Comparison of ENCODE assay signal across 27 mouse cellular contexts in the genomic region with DNA sequence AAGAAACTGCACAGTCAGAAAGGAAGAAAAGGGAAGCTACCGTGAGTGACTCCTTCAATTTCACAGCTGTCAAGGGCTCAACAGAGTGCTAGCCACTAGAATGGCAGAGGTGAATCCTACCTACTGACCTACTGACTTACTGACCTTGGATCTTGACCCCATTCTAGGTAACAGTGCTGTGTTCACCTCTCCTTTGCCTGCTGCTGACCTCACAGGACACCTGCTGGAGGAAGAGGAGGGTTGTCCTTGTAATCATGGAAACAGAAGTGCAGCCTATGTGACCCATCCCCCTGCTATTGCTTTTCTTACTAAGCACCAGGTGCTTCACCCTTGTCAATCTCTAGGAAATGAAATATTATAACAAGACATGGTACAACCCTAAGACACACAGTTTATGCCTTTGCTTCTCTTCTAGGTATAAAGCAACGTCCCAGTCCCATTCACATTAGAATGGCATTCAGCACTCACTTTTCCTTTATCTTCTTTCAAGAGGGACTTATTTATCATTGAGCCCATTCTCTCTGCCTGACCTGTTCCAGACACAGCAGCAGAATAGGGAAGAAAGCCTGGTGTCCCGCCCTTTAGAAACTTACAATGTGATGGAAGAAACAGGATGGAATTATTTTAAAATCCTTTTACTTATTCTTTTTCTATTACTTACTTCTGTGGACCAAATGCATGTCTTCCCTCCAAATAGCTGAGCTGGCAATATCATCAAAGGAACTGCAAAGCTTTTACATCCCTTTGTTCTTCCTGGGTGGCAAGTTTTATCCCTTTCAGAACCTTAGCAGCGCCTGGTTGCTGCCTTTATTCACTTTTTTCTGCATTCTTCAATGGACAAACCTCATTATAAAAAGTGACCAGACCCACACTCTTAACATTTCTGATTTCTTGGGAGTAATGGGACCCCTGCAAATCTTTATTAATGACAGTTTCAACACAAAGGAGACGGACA.
DNase-seq lines count a peak whose midpoint lies in the region; ATAC-seq and TF ChIP-seq lines count a peak whose summit lies in the region.
"Had no signal": no experiment of that assay in that cellular context is flagged by ENCODE, and none has a peak within 500 bp of the region (broad histone marks: within the 10 kb centered on the region; RNA-seq: fewer than 3 reads in every experiment).

No protein-coding gene starts in this region.

- H3K27me3 ChIP-seq in forebrain, embryonic 11.5 days (ENCODE audit: control insufficient read depth, insufficient read depth, low read length), result no peaks in the 10 kb centered on the region
- H3K27me3 ChIP-seq in forebrain, embryonic 15.5 days, result no peaks in the 10 kb centered on the region
- no peaks in the 10 kb centered on the region for H3K27me3 ChIP-seq in liver, postnatal 0 days (ENCODE audit: insufficient read depth, low read length)
- no peaks in the 10 kb centered on the region for H3K27me3 ChIP-seq in liver, embryonic 11.5 days (replicated peaks; ENCODE audit: control insufficient read depth, insufficient read depth, low read length)
- H3K27me3 ChIP-seq: heart, embryonic 13.5 days; liver, embryonic 12.5 days; megakaryocyte, embryonic 14.5 days; neural tube, embryonic 13.5 days had no signal

- H3K9ac ChIP-seq in forebrain, embryonic 11.5 days (ENCODE audit: low read length), result no peak overlapping the region
- H3K9ac ChIP-seq in forebrain, embryonic 15.5 days (replicated peaks), result no peak overlapping the region
- no peak overlapping the region for H3K9ac ChIP-seq in liver, postnatal 0 days (replicated peaks)
- no peak overlapping the region for H3K9ac ChIP-seq in liver, embryonic 11.5 days (ENCODE audit: low read depth, low read length)
- H3K9ac ChIP-seq: heart, embryonic 13.5 days; hindbrain, embryonic 14.5 days; liver, embryonic 12.5 days; neural tube, embryonic 13.5 days had no signal

- no peak overlapping the region for H3K4me3 ChIP-seq in forebrain, embryonic 11.5 days (ENCODE audit: low read depth, low read length)
- H3K4me3 ChIP-seq in forebrain, embryonic 15.5 days, result no peak overlapping the region
- no peak overlapping the region for H3K4me3 ChIP-seq in liver, postnatal 0 days (ENCODE audit: low read depth, low read length)
- H3K4me3 ChIP-seq in liver, embryonic 11.5 days (ENCODE audit: low read depth, low read length), result no peak overlapping the region
- H3K4me3 ChIP-seq: heart, adult 2 months; heart, embryonic 13.5 days; left cerebral cortex, adult 2 months; liver, embryonic 12.5 days; megakaryocyte, embryonic 14.5 days; myocyte; neural tube, embryonic 13.5 days had no signal

- H3K4me1 ChIP-seq in forebrain, embryonic 11.5 days (replicated peaks; ENCODE audit: control insufficient read depth, insufficient read depth, low read length), result peaks cover 2% of the 10 kb centered on the region; the same call in 1 of the 2 replicates
- no peaks in the 10 kb centered on the region for H3K4me1 ChIP-seq in forebrain, embryonic 15.5 days
- peaks cover 8% of the 10 kb centered on the region; the same call in 1 of the 2 replicates for H3K4me1 ChIP-seq in liver, postnatal 0 days (ENCODE audit: insufficient read depth)
- no peaks in the 10 kb centered on the region for H3K4me1 ChIP-seq in liver, embryonic 11.5 days (replicated peaks; ENCODE audit: control insufficient read depth, insufficient read depth, low read length)
- H3K4me1 ChIP-seq: heart, embryonic 13.5 days; liver, embryonic 12.5 days; megakaryocyte, embryonic 14.5 days; neural tube, embryonic 13.5 days had no signal

- TF ChIP-seq EP300 in liver, postnatal 0 days (IDR thresholded peaks at IDR 0.05; ENCODE audit: low read depth), result no peak

- no peak overlapping the region for H3K4me2 ChIP-seq in forebrain, embryonic 11.5 days (ENCODE audit: low read depth, low read length, severe bottlenecking)
- H3K4me2 ChIP-seq in forebrain, embryonic 15.5 days (replicated peaks), result no peak overlapping the region
- no peak overlapping the region for H3K4me2 ChIP-seq in liver, postnatal 0 days (ENCODE audit: low read depth, low read length)
- H3K4me2 ChIP-seq in liver, embryonic 11.5 days, result no peak overlapping the region
- H3K4me2 ChIP-seq: heart, embryonic 13.5 days; hindbrain, embryonic 14.5 days; liver, embryonic 12.5 days; neural tube, embryonic 13.5 days had no signal

- H3K9me3 ChIP-seq in forebrain, embryonic 11.5 days (ENCODE audit: control insufficient read depth, low read length), result no peaks in the 10 kb centered on the region
- no peaks in the 10 kb centered on the region for H3K9me3 ChIP-seq in forebrain, embryonic 15.5 days
- H3K9me3 ChIP-seq in liver, postnatal 0 days (ENCODE audit: low read length), result no peaks in the 10 kb centered on the region
- no peaks in the 10 kb centered on the region for H3K9me3 ChIP-seq in liver, embryonic 11.5 days (ENCODE audit: control insufficient read depth, low read length)
- H3K9me3 ChIP-seq: heart, embryonic 13.5 days; liver, embryonic 12.5 days; neural tube, embryonic 13.5 days had no signal

- peak; percentile 22 for TF ChIP-seq CTCF in liver, postnatal 0 days (IDR thresholded peaks at IDR 0.05; ENCODE audit: low read depth)

- DNase-seq in forebrain, embryonic 11.5 days (ENCODE audit: low spot score), result no peak
- DNase-seq in liver, postnatal 0 days, result no peak
- DNase-seq in liver, embryonic 11.5 days (ENCODE audit: low spot score), result no peak
- peak; percentile 20 for DNase-seq in retina, postnatal 1 day
- no peak for DNase-seq in retina, embryonic 14.5 days (ENCODE audit: low spot score)
- peak; percentile 35 for DNase-seq in mesoderm, embryonic 11.5 days (ENCODE audit: low read depth, low spot score)
- no peak for DNase-seq in kidney, postnatal 10 days
- DNase-seq: adrenal gland, postnatal 25 days; cerebellum, adult 11 months; cerebellum, adult 9-11 months; gastrocnemius, postnatal 25 days; heart, adult 2 months; kidney, adult 2 months; lung, adult 2 months; lung, postnatal 36 days; thymus, adult 18-20 months; thymus, postnatal 4 days had no signal

- H3K27ac ChIP-seq in forebrain, embryonic 11.5 days (ENCODE audit: low read depth, low read length), result no peak overlapping the region
- H3K27ac ChIP-seq in forebrain, embryonic 15.5 days (replicated peaks), result no peak overlapping the region
- H3K27ac ChIP-seq in liver, postnatal 0 days (ENCODE audit: low read depth), result no peak overlapping the region
- H3K27ac ChIP-seq in liver, embryonic 11.5 days (ENCODE audit: low read depth, low read length), result no peak overlapping the region
- H3K27ac ChIP-seq: heart, adult 2 months; heart, embryonic 13.5 days; hindbrain, embryonic 14.5 days; kidney, postnatal 0 days; left cerebral cortex, adult 2 months; liver, embryonic 12.5 days; neural tube, embryonic 13.5 days had no signal

- 20% methylated on average over 5 of the region's 5 CpGs for WGBS in forebrain, embryonic 11.5 days
- 17% methylated on average over 5 of the region's 5 CpGs for WGBS in forebrain, embryonic 15.5 days
- 62% methylated on average over 5 of the region's 5 CpGs for WGBS in liver, postnatal 0 days (ENCODE audit: insufficient replicate concordance)
- WGBS in liver, embryonic 11.5 days, result 52% methylated on average over 5 of the region's 5 CpGs

- peak; percentile 74 for ATAC-seq in forebrain, embryonic 11.5 days (replicated peaks; ENCODE audit: low FRiP score)
- ATAC-seq in forebrain, embryonic 15.5 days (replicated peaks), result no peak
- ATAC-seq in liver, postnatal 0 days, result no peak
- ATAC-seq in liver, embryonic 11.5 days (replicated peaks; ENCODE audit: low FRiP score), result no peak
- ATAC-seq: forebrain, embryonic 16.5 days; liver, embryonic 12.5 days had no signal

- H3K36me3 ChIP-seq in forebrain, embryonic 11.5 days (ENCODE audit: control insufficient read depth, insufficient read depth, low read length), result no peaks in the 10 kb centered on the region
- H3K36me3 ChIP-seq in forebrain, embryonic 15.5 days, result no peaks in the 10 kb centered on the region
- no peaks in the 10 kb centered on the region for H3K36me3 ChIP-seq in liver, postnatal 0 days (replicated peaks; ENCODE audit: insufficient read depth, low read length)
- no peaks in the 10 kb centered on the region for H3K36me3 ChIP-seq in liver, embryonic 11.5 days (ENCODE audit: control insufficient read depth, insufficient read depth, low read length)
- H3K36me3 ChIP-seq: heart, embryonic 13.5 days; liver, embryonic 12.5 days; neural tube, embryonic 13.5 days had no signal

Comparison
In these comparisons a context has a peak if more than half of its experiments do, and no peak if none do; other contexts are left out.
1. DNase-seq: peak in retina, postnatal 1 day (single experiment) and mesoderm, embryonic 11.5 days (single experiment); none in forebrain, embryonic 11.5 days (single experiment), liver, postnatal 0 days (single experiment), liver, embryonic 11.5 days (single experiment), retina, embryonic 14.5 days (single experiment) and kidney, postnatal 10 days (single experiment).